Mouse (Mus musculus) CD8-positive naive resting alpha-beta T cell, adult 2 months (primary cell): Measurements from ENCODE around the gene Syf2.
"Not testable (repeated sequence)": the region's sequence is repeated elsewhere in the genome, so short reads cannot be mapped to it uniquely, and the experiment has no call there.

Source experiments
- DNase-seq, 2 experiments: peaks; one replicate each; pipeline ENCODE4 v3.0.0; 2022; ENCODE audit warnings: low read depth in 2 of 2, low spot score in 2 of 2

The Syf2 gene

GRCm38 (mm10) chr4:134930684-134931481 lies at the start of gene Syf2:
Gene Syf2, plus strand, starts transcription at chr4:134930898.
- peak; percentile 88 to 91 for DNase-seq

GRCm38 (mm10) chr4:134883266-134883665 lies 47.4 kb upstream of the Syf2 start:
- peak; percentile 14 to 42 for DNase-seq

- DNase-seq = no peak
Observed at GRCm38 (mm10) chr4:134883808-134884207, 46.9 kb upstream of the Syf2 start.

- no peak for DNase-seq
Observed at GRCm38 (mm10) chr4:134884364-134884763, 46.3 kb upstream of the Syf2 start.

GRCm38 (mm10) chr4:134892096-134892495 lies 38.6 kb upstream of the Syf2 start:
- DNase-seq = peak; percentile 45 to 64

- DNase-seq = no peak
Observed at GRCm38 (mm10) chr4:134897256-134897655, 33.4 kb upstream of the Syf2 start.

GRCm38 (mm10) chr4:134901126-134901525 lies 29.6 kb upstream of the Syf2 start:
- DNase-seq = no peak

GRCm38 (mm10) chr4:134903046-134903445 lies 27.7 kb upstream of the Syf2 start:
- no peak for DNase-seq

- not testable (repeated sequence) for DNase-seq
Observed at GRCm38 (mm10) chr4:134911406-134911805, 19.3 kb upstream of the Syf2 start.

- peak; percentile 73 to 84 for DNase-seq
Observed at GRCm38 (mm10) chr4:134913413-134913812, 17.3 kb upstream of the Syf2 start.

- DNase-seq = no peak
Observed at GRCm38 (mm10) chr4:134914122-134914863, 16.4 kb upstream of the Syf2 start.

GRCm38 (mm10) chr4:134914864-134915209 lies 15.9 kb upstream of the Syf2 start, which contains the start of gene Tmem50a:
Gene Tmem50a, minus strand, starts transcription at chr4:134915024.
- DNase-seq = peak; percentile 89 to 96

GRCm38 (mm10) chr4:134915223-134916050 lies 15.3 kb upstream of the Syf2 start:
- no peak for DNase-seq

GRCm38 (mm10) chr4:134917194-134917593 lies 13.5 kb upstream of the Syf2 start:
- DNase-seq = no peak

- DNase-seq = peak; percentile 77 to 84
Observed at GRCm38 (mm10) chr4:134918381-134918780, 12.3 kb upstream of the Syf2 start.

GRCm38 (mm10) chr4:134919733-134920540 lies 10.8 kb upstream of the Syf2 start:
- no peak for DNase-seq

- DNase-seq = no peak
Observed at GRCm38 (mm10) chr4:134920631-134921030, 10.1 kb upstream of the Syf2 start.

GRCm38 (mm10) chr4:134921703-134922102 lies 9.0 kb upstream of the Syf2 start:
- no peak for DNase-seq

GRCm38 (mm10) chr4:134922111-134922924 lies 8.4 kb upstream of the Syf2 start:
- no peak for DNase-seq

- DNase-seq = no peak
Observed at GRCm38 (mm10) chr4:134922925-134923244, 7.8 kb upstream of the Syf2 start.
